Mouse (Mus musculus) kidney, postnatal 4 days (tissue): ENCODE measurements around the gene Crip2.
A peak's percentile ranks its signal among the peaks of the same experiment; 100 is the strongest.

ENCODE experiments used
- DNase-seq, 2 experiments: peaks; one replicate each; pipeline ENCODE4 v3.0.0; 2021; ENCODE audit warnings: mixed read lengths in 2 of 2

The Crip2 gene

DNA sequence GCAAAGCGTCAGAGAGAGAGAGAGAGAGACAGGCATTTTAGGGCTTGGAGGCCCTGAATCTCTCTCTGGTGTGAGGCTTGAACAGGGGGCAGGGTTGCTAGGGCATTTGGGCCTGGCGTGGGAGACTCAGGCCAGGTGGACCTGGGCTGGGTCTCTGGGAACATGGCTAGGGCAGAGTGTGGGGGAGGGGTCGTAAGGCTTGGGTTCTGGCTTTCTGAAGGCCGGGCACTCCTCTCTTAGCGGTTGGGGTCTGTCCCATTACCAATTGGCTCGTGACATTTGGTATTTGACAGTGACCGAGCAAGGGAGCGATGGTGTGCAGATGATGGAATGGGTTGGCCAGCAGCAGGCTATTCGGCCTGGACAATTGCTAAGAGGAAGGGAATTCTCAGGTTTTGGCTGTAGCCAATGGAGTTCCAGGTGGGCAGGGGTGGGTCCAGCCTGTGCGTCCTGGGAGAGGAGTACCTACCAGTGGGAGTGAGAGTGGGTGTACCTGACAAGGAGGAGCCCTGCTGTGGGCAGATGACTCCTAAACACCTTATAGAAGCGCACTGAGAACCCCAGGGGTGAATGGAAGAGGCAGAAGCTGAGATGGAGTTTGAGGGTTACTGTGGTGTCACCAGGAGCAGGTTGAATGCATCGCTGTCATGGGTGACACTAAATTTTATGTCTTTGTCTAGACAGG is 46.4 kb downstream of the Crip2 start:
- no peak for DNase-seq

DNA sequence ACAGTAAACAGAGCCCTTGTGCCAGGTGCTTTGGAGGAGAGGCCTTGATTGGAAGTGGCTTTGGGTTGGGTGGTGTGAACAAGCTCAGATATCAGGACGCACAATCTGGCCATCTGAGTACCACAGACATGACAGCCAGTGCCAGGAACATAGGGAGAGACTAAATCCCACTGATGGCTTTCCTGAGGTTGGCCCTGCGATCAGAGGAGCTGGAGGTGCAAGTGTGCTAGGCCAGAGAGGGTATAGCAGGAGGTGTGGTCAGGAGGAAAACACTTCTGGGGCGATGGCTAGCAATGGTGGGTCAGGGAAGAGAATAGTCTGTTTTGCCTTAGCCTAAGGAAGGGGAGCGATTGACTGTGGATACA is 47.0 kb downstream of the Crip2 start:
- DNase-seq = no peak

DNA sequence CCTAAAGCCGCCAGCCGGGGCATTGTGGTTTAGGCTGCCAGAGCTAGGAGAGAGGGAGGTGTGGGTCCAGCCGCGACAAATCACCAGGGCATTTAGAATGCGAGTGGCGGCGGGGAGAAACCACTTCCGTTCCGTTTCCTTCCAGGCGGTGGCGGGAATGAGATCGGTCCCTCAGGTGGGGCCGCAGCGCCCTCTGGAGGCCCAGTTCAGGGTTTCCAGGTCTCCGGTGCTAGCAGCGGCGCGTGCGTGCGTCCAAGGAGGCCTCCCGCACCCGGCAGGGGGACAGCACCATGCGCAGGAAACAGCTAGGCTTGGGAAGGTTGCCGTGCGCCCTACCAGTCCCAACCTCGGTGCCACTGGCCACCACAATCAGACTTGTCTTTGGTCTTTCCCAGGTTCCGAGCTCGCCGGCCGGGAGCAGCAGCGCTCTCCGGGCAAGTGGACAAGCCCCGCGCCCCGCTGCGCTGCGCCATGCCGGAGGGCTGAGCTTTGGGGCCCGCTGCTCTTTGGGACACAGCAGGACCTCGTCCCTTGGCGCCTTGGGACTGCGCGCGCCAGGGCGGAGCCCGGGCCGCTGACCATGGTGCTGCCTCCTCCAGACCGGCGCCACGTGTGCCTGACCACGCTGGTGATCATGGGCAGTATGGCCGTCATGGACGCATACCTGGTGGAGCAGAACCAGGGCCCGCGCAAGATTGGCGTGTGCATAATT is 47.7 kb downstream of the Crip2 start:
- peak; percentile 90 to 92 for DNase-seq

DNA sequence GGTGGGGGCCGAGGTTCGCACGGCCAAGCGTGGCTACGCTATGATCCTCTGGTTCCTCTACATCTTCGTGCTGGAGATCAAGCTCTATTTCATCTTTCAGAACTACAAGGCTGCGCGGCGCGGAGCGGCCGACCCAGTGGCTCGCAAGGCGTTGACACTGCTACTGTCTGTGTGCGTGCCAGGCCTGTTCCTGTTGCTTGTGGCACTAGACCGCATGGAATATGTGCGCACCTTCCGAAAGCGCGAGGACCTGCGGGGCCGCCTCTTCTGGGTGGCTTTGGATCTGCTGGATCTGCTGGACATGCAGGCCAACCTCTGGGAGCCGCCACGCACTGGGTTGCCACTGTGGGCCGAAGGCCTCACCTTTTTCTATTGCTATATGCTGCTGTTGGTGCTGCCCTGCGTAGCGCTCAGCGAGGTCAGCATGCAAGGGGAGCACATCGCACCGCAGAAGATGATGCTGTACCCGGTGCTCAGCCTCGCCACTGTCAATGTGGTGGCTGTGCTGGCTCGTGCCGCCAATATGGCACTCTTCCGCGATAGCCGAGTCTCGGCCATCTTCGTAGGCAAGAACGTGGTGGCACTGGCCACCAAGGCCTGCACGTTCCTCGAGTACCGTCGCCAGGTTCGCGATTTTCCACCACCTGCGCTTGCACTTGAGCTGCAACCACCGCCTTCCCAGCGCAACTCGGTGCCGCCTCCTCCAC is 48.5 kb downstream of the Crip2 start:
- no peak for DNase-seq

DNA sequence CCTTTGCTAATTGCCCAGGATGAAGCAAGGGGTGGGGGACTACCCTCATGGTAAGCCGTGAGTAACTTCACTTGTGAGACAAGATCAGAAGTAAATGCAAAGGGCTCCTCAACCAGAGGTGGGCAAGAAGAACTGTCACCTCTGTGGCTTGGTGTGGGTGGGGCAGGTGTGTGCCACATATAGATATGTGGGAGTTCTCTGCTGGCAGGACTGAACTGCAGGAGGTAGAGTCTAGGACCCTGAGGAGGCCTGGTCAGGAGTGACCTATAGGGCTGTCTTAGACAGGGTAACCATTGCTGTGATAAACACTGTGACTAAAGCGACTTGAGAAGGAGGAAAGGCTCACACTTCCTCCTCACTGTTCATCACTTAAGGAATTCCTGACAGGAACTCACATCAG is 53.4 kb downstream of the Crip2 start:
- DNase-seq = no peak
